Mouse (Mus musculus) embryonic facial prominence, embryonic 12.5 days (tissue): ENCODE measurements at regions not wholly inside any gene's neighbourhood (a gene's known extent, or its start where the extent isn't known, plus 50 kb on each side); places are given as distances from the start of the nearest gene placed in this dataset.

Experiments
- ATAC-seq: fragments of 200-750 bp; cut with Nextera tagmentation; 2 replicates; pipeline ENCODE4 v1.8.0; 2017; ENCODE audit not compliant: insufficient number of reproducible peaks, insufficient read depth, low FRiP score, low TSS enrichment
- H3K27ac ChIP-seq: fragments of 300-500 bp; sonication (generic); 2 replicates; pipeline ENCODE4 v1.5.1; 2016; ENCODE audit warnings: mild to moderate bottlenecking
- H3K27me3 ChIP-seq: fragments of 300-500 bp; sonication (generic); 2 replicates; pipeline ENCODE4 v1.6.1; 2016; ENCODE audit warnings: mild to moderate bottlenecking, moderate library complexity
- H3K36me3 ChIP-seq: fragments of 300-500 bp; sonication (generic); 2 replicates; pipeline ENCODE4 v1.6.1; 2016; ENCODE audit warnings: mild to moderate bottlenecking
- H3K4me1 ChIP-seq: fragments of 300-500 bp; sonication (generic); 2 replicates; pipeline ENCODE4 v1.6.1; 2016
- H3K4me2 ChIP-seq: fragments of 300-500 bp; sonication (generic); replicated peaks from 2 replicates; pipeline ENCODE4 v1.6.1; 2016; ENCODE audit warnings: mild to moderate bottlenecking, moderate library complexity
- H3K4me3 ChIP-seq: fragments of 300-500 bp; sonication (generic); 2 replicates; pipeline ENCODE4 v1.5.1; 2016; ENCODE audit warnings: mild to moderate bottlenecking
- H3K9ac ChIP-seq: fragments of 300-500 bp; sonication (generic); 2 replicates; pipeline ENCODE4 v1.6.1; 2016; ENCODE audit warnings: mild to moderate bottlenecking, moderate library complexity
- H3K9me3 ChIP-seq: fragments of 300-500 bp; sonication (generic); 2 replicates; pipeline ENCODE4 v1.6.1; 2016; ENCODE audit warnings: mild to moderate bottlenecking, moderate library complexity
- WGBS: fragments of 180-500 bp; shearing (Covaris S2); methylation state at CpG from one replicate; pipeline ENCODE4 v1.1.7; 2016; 5-methylcytosine and 5-hydroxymethylcytosine counted together

GRCm38 (mm10) chr8:41556819-41557218, 139.9 kb upstream of the Frg1 start:
- no peak overlapping the region for H3K27ac ChIP-seq
- H3K27me3 ChIP-seq: no peaks in the 10 kb centered on the region
- H3K4me1 ChIP-seq: peaks cover 9% of the 10 kb centered on the region
- H3K9ac ChIP-seq: no peak overlapping the region
- ATAC-seq: no peak
- no peak overlapping the region for H3K4me2 ChIP-seq
- H3K36me3 ChIP-seq: no peaks in the 10 kb centered on the region
- 75% methylated on average over 3 of the region's 3 CpGs for WGBS
- no peak overlapping the region for H3K4me3 ChIP-seq
- H3K9me3 ChIP-seq: no peaks in the 10 kb centered on the region

- Histone ChIP-seq H3K9ac (no peak overlapping the region), H3K9me3 (no peaks in the 10 kb centered on the region), H3K4me3 (no peak overlapping the region), H3K4me2 (no peak overlapping the region), H3K4me1 (peaks cover 34% of the 10 kb centered on the region), H3K36me3 (no peaks in the 10 kb centered on the region), H3K27me3 (no peaks in the 10 kb centered on the region), H3K27ac (no peak overlapping the region)
- ATAC-seq: no peak
- 43% methylated on average over 8 of the region's 8 CpGs for WGBS
Observed at GRCm38 (mm10) chr8:41552747-41553534, 136.1 kb upstream of the Frg1 start.

GRCm38 (mm10) chr8:41551925-41552414, 135.1 kb upstream of the Frg1 start:
- H3K4me2 ChIP-seq: no peak overlapping the region
- H3K27ac ChIP-seq: no peak overlapping the region
- peaks cover 34% of the 10 kb centered on the region for H3K4me1 ChIP-seq
- H3K9ac ChIP-seq: no peak overlapping the region
- H3K36me3 ChIP-seq: no peaks in the 10 kb centered on the region
- 31% methylated on average over 15 of the region's 15 CpGs for WGBS
- no peak overlapping the region for H3K4me3 ChIP-seq
- H3K9me3 ChIP-seq: no peaks in the 10 kb centered on the region
- ATAC-seq: no peak
- no peaks in the 10 kb centered on the region for H3K27me3 ChIP-seq

GRCm38 (mm10) chr8:41550095-41550420, 133.2 kb upstream of the Frg1 start:
- H3K9me3 ChIP-seq: no peaks in the 10 kb centered on the region
- H3K9ac ChIP-seq: no peak overlapping the region
- ATAC-seq: no peak
- peaks cover 34% of the 10 kb centered on the region for H3K4me1 ChIP-seq
- WGBS: 66% methylated on average over 2 of the region's 2 CpGs
- no peaks in the 10 kb centered on the region for H3K36me3 ChIP-seq
- no peaks in the 10 kb centered on the region for H3K27me3 ChIP-seq
- 0 out of 2 replicates have a peak overlapping the region, but pooled peaks have one; percentile 31 for H3K27ac ChIP-seq
- H3K4me2 ChIP-seq: no peak overlapping the region
- no peak overlapping the region for H3K4me3 ChIP-seq

- Histone ChIP-seq H3K4me3 (no peak overlapping the region), H3K4me1 (peaks cover 34% of the 10 kb centered on the region), H3K27me3 (no peaks in the 10 kb centered on the region), H3K4me2 (peak overlapping the region; percentile 19; the same call in 1 of the 2 replicates), H3K36me3 (no peaks in the 10 kb centered on the region), H3K9me3 (no peaks in the 10 kb centered on the region), H3K27ac (peak overlapping the region; percentile 30; the same call in 1 of the 2 replicates), H3K9ac (no peak overlapping the region)
- ATAC-seq: no peak
- 40% methylated on average over 25 of the region's 25 CpGs for WGBS
Observed at GRCm38 (mm10) chr8:41549220-41550094, 132.6 kb upstream of the Frg1 start.

GRCm38 (mm10) chr8:41547730-41548368, 131.0 kb upstream of the Frg1 start:
- Histone ChIP-seq H3K4me2 (no peak overlapping the region), H3K36me3 (no peaks in the 10 kb centered on the region), H3K4me1 (peaks cover 30% of the 10 kb centered on the region), H3K9me3 (no peaks in the 10 kb centered on the region), H3K9ac (no peak overlapping the region), H3K27ac (no peak overlapping the region), H3K4me3 (no peak overlapping the region), H3K27me3 (no peaks in the 10 kb centered on the region)
- ATAC-seq: peak; percentile 62
- 26% methylated on average over 7 of the region's 7 CpGs for WGBS

- Histone ChIP-seq H3K9ac (no peak overlapping the region), H3K4me2 (no peak overlapping the region), H3K9me3 (no peaks in the 10 kb centered on the region), H3K4me1 (no peaks in the 10 kb centered on the region), H3K27ac (no peak overlapping the region), H3K4me3 (no peak overlapping the region), H3K36me3 (no peaks in the 10 kb centered on the region), H3K27me3 (no peaks in the 10 kb centered on the region)
- no peak for ATAC-seq
- 69% methylated on average over 5 of the region's 5 CpGs for whole genome bisulfite sequencing
Observed at GRCm38 (mm10) chr8:41532212-41532611, 115.3 kb upstream of the Frg1 start.

- Histone ChIP-seq H3K27me3 (no peaks in the 10 kb centered on the region), H3K36me3 (no peaks in the 10 kb centered on the region), H3K9me3 (no peaks in the 10 kb centered on the region), H3K4me1 (no peaks in the 10 kb centered on the region), H3K4me2 (no peak overlapping the region), H3K4me3 (no peak overlapping the region), H3K9ac (no peak overlapping the region), H3K27ac (no peak overlapping the region)
- ATAC-seq: no peak
- WGBS: 82% methylated on average over 8 of the region's 8 CpGs
Observed at GRCm38 (mm10) chr8:41529581-41529980, 112.7 kb upstream of the Frg1 start.

- H3K9ac ChIP-seq: no peak overlapping the region
- H3K9me3 ChIP-seq: no peaks in the 10 kb centered on the region
- no peak overlapping the region for H3K27ac ChIP-seq
- WGBS: 44% methylated on average over 7 of the region's 7 CpGs
- H3K36me3 ChIP-seq: no peaks in the 10 kb centered on the region
- no peaks in the 10 kb centered on the region for H3K4me1 ChIP-seq
- ATAC-seq: no peak
- no peak overlapping the region for H3K4me3 ChIP-seq
- H3K4me2 ChIP-seq: no peak overlapping the region
- H3K27me3 ChIP-seq: no peaks in the 10 kb centered on the region
Observed at GRCm38 (mm10) chr8:41526283-41526682, 109.4 kb upstream of the Frg1 start.

- WGBS: 72% methylated on average over 5 of the region's 5 CpGs
- Histone ChIP-seq H3K9ac (no peak overlapping the region), H3K36me3 (no peaks in the 10 kb centered on the region), H3K27ac (no peak overlapping the region), H3K4me1 (no peaks in the 10 kb centered on the region), H3K4me3 (no peak overlapping the region), H3K27me3 (no peaks in the 10 kb centered on the region), H3K9me3 (no peaks in the 10 kb centered on the region), H3K4me2 (no peak overlapping the region)
- ATAC-seq: no peak
Observed at GRCm38 (mm10) chr8:41485163-41485562, 68.3 kb upstream of the Frg1 start.

- Histone ChIP-seq H3K27ac (no peak overlapping the region), H3K36me3 (no peaks in the 10 kb centered on the region), H3K9ac (no peak overlapping the region), H3K4me2 (no peak overlapping the region), H3K27me3 (no peaks in the 10 kb centered on the region), H3K9me3 (no peaks in the 10 kb centered on the region), H3K4me1 (no peaks in the 10 kb centered on the region), H3K4me3 (no peak overlapping the region)
- 72% methylated on average over 3 of the region's 3 CpGs for WGBS
- ATAC-seq: no peak
Observed at GRCm38 (mm10) chr8:41483297-41483696, 66.4 kb upstream of the Frg1 start.
